Mouse (Mus musculus) cerebellum, adult 11 months (tissue): ENCODE results near the gene Tm9sf2.
"Not testable (repeated sequence)": the region's sequence is repeated elsewhere in the genome, so short reads cannot be mapped to it uniquely, and the experiment has no call there.

ENCODE experiments used
- DNase-seq: peaks from one replicate; pipeline ENCODE4 v3.0.0; 2022

The Tm9sf2 gene

GRCm38 (mm10) chr14:122106822-122107468, at the start of gene Tm9sf2:
Gene Tm9sf2 (plus strand): TSS chr14:122107038.
- peak; percentile 94 for DNase-seq

DNA sequence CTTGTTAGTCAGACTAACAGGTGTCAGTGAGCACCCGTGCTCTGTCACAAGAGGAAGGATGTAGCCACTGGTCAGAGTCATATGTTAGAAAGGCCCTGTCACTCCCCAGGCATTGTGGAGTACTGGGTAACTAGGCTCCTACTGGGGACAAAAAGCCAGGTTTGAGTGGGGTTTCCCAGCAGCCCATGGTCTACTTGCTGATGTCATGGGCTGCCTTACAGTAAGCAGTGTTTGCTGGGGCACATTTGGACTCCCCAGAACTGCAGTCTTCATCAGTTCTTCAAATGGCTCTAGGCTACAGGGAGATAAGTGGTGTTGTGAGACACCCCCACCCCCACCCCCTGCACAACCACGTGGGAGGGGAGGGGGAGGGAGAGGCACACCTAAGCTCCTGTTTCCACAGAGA, 48.9 kb upstream of the Tm9sf2 start:
- no peak for DNase-seq

- peak; percentile 52 for DNase-seq
These were observed 46.2 kb upstream of the Tm9sf2 start for GRCm38 (mm10) chr14:122060642-122061041.

GRCm38 (mm10) chr14:122061376-122061775, 45.5 kb upstream of the Tm9sf2 start:
- DNase-seq = no peak

DNA sequence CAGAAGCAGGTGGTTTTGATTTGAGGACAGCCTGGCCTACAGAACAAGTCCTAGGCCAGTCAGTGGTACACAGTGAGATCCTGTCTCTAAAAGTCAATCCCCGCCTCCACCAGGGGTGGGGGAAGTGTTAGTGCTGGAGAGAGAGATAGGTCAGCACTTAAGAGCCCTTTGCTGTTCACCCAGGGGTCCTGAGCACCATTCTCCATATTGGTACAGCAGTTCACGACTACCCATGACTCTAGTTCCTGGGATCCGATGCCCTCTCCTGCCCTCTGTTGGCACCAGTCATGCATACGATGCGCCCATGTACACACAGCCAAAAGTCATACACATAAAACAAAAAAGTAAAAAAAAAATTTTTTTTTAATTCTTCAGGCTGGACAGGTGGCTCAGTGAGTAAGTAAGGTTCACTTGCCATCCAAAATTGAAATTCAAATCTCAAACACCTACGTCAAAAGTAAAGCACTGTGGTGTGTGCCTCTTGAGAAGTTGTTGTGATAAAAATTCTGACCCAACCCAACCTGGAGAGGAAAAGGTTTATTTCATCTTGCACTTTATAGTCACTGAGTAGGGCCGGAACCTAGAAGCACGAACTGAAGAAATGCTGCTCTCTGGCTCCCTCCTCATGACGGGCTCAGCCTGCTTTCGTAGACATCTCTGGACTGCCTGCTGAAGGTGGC, 44.3 kb upstream of the Tm9sf2 start:
- no peak for DNase-seq

DNA sequence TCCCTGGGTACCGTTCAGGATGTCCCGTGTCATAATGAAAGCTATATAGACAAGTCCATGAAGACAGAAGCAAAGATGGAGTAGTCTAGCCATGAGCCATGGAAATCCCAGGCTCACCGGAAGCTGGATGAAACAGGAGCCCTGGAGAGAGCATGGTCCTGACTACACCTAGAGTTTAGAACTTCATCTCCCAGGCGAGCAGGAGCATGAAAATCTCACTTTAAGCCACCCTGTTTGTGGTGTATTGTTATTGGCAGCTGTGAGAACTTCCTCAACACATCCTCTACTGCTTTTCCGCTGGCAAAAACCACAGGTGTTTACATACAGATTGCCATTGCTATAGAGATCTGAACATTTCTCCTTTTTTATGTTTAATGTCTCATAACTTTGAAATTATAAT, 43.2 kb upstream of the Tm9sf2 start:
- no peak for DNase-seq

DNA sequence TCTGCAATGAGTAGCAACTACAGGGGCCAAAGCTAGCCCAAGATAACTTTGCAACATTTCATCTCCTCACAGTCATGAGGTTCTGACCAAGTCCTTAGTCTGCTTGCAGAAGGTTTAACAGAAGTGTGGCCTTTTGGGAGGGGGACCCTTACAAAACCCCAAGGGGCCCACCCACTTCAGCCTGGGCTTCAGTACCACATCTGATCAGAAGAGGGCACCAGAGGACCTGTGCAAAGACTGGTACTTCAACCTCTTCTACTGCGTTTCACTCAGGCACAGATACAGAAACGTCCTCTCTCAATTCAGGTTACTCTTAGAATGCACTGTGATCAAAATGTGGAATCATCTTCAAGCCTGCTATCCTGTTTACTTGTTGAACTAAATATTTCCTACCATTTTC, 42.3 kb upstream of the Tm9sf2 start:
- DNase-seq = peak; percentile 35

DNA sequence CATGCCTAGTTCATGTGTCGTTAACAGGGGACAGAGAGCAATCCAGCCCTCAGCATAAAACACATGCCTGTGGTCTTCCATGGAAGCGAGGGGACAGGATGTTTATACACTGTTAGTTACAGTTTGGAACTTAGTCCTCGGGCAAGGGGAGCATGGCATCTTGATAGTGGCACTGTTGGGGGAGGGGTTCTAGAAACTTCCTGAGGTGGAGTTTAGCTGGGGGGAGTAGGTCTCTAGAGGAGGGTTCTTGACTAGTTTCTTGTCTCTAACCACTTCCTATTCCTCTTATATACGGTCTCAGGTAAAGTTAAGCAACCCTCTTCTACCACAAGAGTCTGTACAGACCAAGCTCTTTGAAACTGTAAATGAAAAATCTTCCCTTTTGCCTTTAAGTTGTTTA, 40.6 kb upstream of the Tm9sf2 start:
- DNase-seq = no peak

- DNase-seq = not testable (repeated sequence)
These were observed 38.8 kb upstream of the Tm9sf2 start for GRCm38 (mm10) chr14:122068036-122068435.

DNA sequence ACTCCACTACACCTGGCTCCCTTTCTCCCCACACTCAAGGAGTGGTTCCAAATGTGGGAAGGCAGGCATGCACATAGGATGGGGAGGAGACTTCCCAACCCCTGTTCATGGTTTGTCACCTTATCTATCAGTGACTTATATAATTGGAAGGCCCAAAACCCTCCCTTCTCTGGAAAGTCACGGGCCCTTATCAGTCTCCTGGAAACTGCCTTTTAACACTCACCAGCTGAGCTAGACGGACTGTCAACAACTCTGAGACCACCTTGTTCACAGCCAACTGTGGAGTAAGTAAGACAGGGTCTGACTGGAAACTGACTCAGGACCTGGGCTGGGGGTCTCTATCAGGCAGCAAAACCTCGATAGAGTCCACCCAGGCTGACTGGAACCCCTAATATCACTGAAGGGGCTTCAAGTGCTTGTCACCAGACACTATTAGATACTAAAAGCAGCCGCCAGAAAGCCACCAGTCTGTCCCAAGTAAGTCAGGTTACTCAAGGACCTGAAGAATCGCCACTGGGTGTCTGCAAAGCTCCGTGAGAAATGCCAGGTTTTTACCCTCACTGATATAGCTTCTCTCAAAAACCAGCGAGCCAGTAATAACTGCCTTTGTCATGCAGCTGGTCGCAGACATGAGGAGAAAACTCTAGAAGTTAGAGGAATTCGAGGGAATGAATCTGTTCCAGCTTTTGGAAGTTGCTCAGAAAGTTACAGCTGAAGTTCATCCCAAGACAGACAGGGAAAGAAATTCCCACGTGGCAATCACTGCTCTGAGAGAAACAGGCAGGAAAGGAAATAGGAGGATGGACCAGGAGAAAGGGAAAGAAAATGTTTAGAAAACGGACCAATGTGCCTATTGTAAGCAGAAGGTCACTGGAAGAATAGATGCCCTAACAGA, 37.8 kb upstream of the Tm9sf2 start:
- DNase-seq = no peak

DNA sequence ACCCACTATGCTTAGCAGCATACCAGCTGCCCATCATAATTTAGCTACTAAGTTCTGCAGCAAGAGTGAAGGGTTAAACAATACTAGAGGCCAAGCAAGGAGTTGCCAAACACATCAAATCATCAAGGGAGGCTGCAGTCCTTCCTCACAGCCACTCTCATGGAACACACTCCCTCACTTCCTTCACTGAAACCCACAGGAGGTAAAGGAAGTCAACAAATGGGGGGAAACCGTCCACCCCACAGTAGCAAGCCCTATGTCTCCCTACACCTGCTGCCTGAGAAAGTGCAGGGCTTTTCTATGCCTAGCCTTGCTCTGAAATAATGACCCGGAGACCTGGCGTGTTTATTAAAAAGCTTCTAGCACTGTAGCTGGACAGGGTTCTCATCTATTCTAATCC, 36.9 kb upstream of the Tm9sf2 start:
- no peak for DNase-seq

- no peak for DNase-seq
These were observed 33.4 kb upstream of the Tm9sf2 start for GRCm38 (mm10) chr14:122073422-122073821.

DNA sequence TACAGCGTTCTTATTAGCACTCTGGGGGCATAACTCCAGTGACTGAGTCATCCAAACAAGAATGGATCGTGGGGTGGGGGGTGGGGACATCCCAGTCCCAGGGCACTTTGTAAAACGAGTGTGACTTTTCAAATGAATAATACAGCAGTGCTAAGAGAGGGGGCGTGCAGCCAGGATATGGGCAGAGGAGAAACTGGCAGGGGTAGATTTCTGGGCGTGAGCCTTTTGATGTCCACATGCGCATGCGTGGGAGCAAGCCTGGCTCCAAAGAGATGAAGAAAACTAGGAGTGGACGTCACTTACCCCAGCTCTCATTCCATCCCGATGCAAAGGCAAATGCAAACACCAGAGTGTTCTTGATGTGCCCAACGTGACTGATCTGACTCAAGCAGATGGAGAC, 32.5 kb upstream of the Tm9sf2 start:
- DNase-seq = no peak

DNA sequence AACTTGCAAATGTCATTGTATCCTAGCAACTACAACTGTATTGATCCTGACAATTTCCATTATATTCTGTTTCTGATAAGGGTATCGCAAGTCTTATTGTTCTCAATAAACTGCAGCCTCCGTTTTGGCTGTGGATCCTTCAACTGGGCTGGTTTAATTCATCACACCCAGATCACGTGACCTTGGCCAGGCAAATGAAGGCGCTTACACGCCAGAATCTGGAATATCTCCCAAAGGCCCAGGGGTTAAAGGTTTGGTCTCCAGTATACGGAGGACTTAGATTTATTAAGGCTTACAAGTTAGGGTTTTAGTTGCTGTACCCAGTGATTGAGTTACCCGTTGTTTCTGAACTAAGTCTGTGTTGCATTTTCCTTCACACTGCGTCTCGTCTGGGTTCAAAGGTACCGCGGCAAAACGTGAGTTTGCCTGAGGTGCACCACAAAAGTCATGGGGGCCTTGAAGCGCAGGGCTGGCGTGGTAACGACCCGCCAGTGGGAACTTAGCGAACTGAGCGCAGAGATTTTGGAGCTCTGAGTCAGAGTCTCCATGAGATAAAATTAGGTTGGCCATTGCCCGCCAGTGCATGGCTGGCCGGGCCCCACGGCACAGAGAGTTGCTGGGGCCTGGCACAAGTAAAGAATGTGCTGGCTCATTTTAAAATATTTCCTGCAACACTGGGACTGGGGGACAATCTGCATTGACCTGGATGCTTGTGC, 31.2 kb upstream of the Tm9sf2 start:
- DNase-seq = no peak

DNA sequence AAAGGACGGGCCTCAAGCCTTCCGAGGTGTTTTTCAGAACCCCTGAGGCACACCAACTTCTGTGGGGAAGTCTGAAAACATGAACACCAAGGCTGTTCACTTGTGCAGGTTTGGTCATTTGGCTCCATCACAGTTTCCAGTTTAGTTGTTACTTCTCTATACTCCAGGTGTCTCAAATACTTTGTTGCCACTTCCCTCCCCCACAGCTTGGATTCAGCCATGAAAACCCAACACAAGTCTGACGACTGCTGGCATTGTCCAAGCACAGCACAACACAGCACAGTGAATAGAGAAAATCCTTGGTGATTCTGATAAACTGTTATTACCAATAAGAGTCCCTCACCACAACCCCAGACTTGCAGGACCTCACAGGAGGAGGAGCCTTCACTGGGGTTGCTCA, 29.8 kb upstream of the Tm9sf2 start:
- DNase-seq = no peak

DNA sequence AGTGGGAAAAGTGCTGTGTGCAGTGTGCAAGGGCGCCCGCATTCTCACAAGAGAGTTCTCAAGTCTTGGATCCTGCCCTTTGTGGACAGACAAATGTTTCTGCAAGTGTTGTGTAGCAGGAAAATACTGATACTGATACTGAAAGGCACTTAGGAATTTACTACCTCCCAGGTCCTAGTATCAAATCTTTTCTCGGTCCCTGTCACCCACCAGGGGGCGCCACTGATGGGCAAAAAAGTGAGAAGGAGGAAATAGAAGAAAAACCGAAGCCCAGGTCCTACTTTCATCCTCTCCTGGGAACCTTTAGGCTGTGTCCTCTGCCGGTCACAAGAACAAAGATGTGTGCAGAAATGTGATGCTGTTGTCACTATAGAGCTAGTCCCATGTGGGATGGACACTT, 27.4 kb upstream of the Tm9sf2 start:
- DNase-seq = peak; percentile 33

- no peak for DNase-seq
These were observed 26.9 kb upstream of the Tm9sf2 start for GRCm38 (mm10) chr14:122079921-122080320.

- no peak for DNase-seq
These were observed 25.5 kb upstream of the Tm9sf2 start for GRCm38 (mm10) chr14:122081308-122081707.

- no peak for DNase-seq
These were observed 23.3 kb upstream of the Tm9sf2 start for GRCm38 (mm10) chr14:122083499-122083898.

DNA sequence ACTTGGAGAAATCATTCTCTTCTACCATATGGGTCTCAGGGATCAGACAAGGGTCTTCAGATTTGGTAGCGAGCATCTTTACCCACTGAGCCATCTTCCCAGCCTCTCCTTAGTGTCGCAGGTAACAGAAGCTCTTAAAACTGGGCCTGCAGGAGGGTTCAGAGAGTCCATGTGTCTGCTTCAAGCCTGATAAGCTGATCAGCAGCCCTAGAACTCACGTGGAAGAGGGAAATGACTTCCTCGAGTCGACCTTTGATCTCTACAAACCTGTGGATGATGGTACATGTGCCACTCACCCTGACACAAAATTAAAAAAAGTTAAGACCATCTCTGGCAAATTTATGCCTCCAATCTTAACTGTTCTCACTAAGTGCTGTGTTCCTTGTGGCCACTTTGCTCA, 18.9 kb upstream of the Tm9sf2 start:
- DNase-seq = no peak

GRCm38 (mm10) chr14:122092363-122092762, 14.5 kb upstream of the Tm9sf2 start:
- no peak for DNase-seq

GRCm38 (mm10) chr14:122096331-122096730, 10.5 kb upstream of the Tm9sf2 start:
- DNase-seq = no peak

GRCm38 (mm10) chr14:122099584-122099983, 7.3 kb upstream of the Tm9sf2 start:
- DNase-seq = no peak
